Mouse (Mus musculus): ENCODE data around the gene Pdss1.
A peak's percentile ranks its signal among the peaks of the same experiment; 100 is the strongest.
"Not testable (repeated sequence)": the region's sequence is repeated elsewhere in the genome, so short reads cannot be mapped to it uniquely, and the experiment has no call there.

Pdss1 gene

DNA sequence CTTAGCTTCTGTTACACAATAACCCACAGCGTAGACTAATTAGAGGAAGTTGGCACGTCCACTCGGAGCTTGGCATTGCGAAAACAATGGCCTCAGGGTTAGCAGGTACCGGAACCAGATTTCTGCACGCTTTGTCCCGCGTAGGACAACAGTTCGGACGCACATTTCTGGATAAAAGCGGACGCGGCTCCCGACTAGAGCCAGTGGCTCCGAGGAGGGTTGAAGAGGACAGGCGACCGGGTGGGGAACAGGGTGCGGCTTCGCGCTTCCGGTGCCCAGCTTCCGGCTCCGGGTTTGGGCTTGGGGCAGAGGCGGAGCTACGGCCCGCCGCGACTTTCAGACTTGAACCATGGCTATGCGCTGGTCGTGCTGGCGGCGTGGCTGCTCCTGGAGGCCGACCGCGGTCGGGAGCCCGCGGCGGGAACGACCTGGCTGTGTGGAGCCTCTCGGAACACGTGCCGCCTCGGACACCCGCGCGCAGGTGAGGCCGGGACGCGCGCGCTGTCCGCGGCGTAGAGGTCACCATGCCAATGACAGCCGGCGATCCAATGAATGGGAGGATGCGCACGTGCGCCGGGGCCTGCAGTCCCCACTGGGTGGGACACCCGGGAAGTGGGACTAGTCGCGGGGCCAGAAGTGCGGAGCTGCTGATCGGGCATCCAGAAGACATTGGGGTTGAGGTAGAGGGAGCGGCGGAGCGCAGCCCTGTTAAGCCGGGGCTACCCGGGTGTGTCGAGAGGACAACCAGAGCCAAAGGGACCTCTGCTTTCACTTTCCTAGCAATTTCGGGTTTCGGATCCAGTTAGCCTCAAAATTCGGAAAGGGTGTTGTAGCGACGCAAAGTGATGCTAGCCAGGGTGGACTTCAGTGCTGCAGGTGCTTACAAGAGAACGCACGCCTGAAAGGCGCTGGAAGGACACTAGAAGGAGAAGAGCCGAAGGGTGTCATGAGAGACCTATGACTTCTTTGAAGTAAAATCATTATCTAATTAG, at the start of gene Pdss1:
Gene Pdss1 (plus strand): TSS at position 241 of the 992 bp plus-strand sequence.
- peak; percentile 67 to 71 for DNase-seq

DNA sequence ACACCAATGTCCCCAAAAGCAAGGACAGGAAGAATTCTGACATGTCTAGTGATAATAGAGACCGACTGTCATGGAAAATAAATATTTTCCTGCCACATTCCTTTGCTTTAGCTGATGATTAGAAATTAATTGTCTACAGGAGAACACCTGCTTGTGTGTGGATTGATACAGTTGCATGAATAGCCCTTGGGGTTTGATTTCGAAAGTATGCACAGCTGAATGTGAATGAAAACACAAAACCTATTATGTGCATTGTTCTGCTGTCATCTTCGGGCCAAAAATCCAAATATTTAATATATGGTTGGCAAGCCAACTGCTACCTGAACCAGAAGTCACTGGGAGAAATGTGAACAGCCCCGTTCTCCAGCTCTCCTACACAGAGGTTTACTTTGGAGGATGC, 43.4 kb upstream of the Pdss1 start:
- no peak for DNase-seq

DNA sequence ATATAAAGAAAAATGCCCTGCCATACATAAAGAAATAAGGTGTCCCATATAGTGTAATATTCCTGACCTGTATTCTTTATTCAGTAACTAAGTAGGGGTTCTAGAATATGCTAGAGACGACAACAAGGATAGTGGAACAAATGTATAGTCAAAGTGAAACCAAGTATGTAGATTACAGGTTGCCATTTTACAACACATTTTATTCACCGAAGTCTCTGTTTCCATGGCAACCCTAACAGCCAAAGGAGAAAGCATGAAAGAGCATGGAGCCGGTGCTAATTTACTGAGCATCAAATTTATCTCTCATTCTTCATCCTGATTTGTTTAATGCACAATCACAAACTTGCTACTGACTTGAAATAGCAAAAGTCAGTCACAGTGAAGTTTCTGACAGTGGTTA, 37.8 kb upstream of the Pdss1 start:
- no peak for DNase-seq

DNA sequence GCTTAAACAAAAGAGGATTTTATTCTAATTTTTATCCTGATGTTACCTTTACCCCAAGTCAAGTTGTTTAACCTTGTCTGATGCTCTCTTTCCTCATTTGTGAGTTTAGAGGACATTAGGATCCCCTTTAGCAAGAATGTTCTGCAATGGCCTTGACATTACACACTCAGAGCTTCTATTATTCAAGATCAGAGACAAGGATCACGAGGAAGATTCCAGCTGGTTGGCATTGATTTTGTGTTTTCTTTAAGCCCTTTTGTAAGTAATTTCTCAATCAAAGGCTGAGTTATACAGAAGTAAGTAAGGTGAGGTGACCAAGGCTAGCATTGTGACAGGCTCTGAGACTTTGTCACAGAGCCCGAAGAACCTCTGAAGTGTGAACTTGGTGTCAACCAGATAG, 33.1 kb upstream of the Pdss1 start:
- DNase-seq = no peak

DNA sequence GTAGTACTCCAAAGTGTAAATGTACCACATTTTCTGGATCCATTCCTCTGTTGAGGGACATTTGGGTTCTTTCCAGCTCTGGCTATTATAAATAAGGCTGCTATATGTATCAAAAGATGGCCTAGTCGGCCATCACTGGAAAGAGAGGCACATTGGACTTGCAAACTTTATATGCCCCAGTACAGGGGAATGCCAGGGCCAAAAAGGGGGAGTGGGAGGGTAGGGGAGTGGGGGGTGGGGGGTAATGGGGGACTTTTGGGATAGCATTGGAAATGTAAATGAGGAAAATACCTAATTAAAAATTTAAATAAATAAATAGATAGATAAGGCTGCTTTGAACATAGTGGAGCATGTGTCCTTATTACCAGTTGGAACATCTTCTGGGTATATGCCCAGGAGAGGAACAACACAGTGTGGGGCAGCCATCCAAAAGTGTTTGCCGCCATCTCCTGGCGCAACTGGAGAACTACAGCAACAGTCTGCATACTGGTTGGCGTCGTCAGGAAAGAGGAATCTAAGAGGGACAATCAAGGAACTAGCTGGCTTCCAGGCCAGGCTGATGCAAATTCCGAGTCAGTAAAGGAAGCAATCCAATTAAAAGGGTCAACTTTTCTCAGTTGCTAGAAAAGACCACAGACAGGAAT, 30.8 kb upstream of the Pdss1 start:
- peak; percentile 25 to 32 for DNase-seq

DNA sequence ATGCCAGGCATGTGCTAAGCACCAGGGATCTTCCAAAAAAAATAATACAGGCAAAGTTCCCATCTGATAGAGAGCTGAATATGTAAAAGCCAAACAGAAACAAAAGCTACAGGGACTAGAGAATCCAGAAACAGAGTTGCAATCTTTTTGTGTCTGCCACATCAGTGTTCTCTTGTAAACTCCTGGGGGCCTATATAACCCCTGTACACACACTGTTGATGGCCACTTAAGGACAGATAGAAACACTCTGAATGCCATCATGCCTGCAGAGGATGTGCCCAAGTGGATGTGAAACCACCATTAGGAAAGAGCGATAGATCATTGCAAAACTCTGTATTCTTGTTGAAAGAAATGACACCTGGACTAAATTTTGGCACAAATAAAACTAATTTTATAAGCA, 29.5 kb upstream of the Pdss1 start:
- DNase-seq = no peak

DNA sequence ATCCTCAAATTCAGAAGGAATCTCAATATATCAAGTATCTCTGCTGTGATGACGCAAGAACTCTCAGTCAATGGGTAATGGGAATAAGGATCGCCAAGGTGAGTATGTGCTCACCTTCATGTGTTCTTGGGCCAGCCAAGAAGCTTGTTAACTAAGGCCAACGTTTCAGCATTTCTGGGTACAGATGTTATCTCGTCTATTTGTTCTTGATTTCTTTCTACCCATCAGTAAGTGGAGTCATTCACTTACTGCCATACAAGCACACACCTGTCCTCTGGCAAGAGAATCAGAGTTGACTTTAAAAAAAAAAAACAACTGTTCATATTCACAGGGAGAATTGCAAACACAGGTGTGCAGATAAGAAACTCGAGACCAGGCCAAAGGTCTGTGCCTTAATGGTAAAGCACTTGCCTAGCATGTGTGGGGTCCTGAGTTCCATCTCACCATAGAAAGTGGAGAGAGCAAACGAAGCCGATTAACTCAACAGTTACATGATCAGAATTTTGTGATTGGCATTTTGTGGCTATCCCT, 28.4 kb upstream of the Pdss1 start:
- no peak for DNase-seq

DNA sequence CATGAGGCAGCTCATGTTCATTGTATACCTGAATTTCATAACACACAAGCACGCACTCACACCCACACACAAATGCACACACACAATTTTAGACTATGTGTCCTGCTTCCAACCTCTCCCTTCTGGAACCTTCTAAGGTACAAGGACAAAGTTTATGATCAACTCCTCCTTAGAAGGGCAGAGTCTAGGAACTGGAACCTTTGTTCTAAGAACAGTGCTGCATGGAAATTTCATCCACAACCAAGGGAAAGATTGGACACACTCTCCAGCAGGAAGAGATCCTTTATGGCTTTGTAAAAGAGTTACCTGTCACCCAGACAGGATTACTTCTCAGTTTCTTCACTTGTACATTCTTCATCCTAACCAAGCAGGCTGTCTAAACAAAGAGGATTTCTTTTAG, 22.2 kb upstream of the Pdss1 start:
- DNase-seq = no peak

DNA sequence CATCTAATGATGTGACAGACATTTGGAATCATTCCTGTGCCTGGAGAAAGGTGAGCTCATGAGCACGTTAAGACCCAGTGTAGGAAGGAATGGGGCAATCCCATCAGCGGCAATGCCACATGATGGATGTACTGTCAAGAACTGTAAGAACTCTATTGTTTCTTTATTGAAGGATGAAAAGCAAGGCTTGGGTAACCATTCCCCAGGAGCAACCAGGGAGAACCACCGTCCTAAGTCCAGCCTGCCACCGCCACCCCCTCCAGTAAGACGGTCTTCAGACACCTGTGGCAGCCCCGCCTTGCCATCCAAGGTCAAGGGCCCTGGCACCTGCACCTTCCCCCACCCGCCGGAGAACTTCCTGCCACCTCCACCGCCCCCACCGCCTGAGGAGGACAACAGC, 20.7 kb upstream of the Pdss1 start:
- no peak for DNase-seq

DNA sequence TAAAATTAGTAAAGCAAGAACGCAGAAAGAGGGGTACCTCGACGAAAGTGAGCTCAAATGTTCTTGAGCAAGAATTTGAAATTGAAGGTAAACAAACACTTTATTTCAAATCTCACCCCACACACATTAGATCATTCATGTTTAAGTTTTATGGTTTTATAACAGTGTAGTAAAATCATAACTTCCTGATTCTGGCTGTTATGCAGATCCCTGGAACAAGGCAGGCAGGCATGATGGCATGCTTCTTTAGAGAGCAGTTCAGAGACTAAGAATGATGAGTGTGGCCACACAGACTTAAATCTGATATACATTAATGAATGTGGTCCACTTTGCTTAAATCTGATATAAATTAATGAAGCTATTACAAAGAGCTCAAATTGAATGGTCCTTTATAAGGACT, 18.7 kb upstream of the Pdss1 start:
- DNase-seq = no peak

DNA sequence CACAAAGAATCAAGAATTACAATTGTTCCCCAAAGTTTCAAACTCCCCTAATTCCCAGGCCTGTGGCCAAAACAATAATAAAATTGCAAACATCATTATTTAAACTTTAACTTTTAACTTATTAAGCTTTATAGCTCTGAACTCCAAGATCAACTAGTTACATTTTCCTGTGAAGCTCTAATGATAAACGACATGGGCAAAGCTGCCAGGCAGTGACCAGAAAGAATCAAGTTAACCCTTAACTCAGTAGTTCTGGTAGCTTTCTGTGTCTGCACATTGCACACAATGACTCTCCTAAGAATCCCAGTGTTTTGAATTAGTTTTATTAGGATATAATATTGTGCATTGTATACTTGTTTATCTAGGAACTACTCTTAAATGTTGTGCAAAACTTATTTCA, 16.5 kb upstream of the Pdss1 start:
- no peak for DNase-seq

DNA sequence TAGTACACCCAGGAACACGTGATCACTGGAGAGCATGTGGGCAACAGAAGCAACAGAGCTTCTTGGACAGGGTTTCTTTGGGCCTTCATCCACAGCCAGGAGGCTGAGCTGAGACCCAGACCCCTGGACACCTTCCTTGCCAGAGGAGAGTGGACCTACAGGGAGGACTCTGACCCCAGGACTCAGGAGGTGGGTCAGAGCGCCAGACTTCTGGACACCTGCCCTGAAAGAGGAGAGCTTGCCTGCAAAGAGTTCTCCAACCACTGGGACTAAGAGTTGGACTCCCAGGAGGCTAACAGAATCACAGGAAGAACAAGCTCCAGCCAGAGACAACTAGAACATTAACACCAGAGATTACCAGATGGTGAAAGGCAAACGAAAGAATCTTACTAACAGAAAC, 14.6 kb upstream of the Pdss1 start:
- DNase-seq = not testable (repeated sequence)

DNA sequence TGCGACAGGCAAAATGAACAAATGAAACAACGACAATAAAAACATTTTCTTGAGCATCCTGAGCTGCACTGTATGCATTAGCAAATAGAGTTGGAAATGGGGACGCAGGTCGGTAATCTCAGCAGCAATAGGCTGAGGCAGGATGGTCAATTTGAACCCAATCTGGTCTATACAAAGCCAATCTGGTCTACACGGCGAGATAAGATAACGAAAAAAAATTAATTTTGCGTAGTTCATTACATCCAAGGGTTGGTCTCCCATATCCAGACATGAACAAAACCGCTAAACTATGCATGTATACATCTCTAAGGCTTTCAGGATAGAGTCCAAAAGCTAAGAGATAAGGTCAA, 415 bp upstream of the Pdss1 start:
- DNase-seq = no peak

DNA sequence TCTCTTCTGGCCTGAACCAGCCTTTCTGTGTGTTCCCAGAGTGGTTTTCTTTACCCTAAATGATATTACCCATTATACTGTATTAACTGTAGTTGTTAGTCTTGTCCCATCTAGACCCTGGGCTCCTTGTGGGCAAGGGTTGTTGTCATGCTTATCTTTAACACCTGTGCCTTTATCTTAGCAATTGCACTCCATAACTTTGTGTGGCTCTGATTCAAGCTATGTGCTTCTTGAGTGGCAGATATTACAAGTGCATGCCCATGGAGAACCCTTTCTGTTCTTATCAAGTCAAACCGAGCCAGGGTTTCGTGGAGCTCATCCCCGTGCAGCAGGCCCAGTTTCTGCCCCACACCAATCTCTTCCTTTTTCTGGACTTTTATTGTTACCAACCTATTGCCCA, 8.6 kb downstream of the Pdss1 start:
- DNase-seq = no peak

DNA sequence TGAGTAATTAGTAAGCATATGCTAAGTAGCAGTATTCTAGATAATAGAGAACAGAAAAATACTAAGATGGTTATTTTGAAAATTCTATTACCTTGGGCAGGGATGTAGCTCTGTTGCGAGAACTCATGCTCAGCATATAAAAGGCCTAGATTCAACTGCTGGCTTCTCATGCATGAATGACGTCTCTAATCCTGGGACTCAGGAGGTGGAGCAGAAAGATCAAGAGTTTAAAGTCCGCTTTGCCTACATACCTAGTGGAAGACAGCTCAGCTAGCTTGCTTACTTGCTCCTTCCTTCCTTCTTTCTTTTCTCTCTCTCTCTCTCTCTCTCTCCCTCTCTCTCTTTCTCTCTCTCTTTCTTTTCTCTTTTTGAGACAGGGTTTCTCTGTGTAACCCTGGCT, 19.1 kb downstream of the Pdss1 start:
- DNase-seq = no peak

DNA sequence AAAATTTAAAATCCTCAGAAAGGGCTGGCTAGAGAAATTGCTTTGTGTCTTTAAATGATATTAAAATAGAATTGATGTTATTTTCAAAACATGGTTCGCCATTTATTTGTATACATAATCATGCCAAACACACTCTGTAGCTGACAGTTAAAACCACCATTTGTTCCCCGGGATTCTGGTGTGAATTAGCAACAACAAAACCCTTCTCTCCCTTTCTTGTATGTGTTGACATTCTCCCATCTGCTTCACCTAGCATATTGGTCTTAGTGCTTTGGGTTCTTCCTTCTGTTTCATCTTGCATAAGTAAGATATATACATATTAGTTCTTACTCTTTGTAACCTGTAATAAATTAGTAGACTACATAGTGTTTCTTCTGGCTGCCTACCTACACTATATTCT, 23.3 kb downstream of the Pdss1 start:
- no peak for DNase-seq

DNA sequence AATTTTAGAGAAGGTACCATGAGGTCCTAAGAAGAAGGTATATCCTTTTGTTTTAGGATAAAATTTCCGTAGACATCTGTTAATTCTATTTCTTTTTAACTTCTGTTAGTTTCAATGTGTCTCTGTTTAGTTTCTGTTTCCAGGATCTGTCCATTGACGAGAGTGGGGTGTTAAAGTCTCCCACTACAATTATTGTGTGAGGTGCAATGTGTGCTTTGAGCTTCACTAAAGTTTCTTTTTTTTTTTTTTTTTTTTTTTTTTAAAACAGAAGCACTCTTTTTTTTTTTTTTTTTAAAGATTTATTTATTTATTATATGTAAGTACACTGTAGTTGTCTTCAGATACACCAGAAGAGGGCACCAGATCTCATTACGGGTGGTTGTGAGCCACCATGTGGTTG, 30.6 kb downstream of the Pdss1 start:
- DNase-seq = not testable (repeated sequence)

DNA sequence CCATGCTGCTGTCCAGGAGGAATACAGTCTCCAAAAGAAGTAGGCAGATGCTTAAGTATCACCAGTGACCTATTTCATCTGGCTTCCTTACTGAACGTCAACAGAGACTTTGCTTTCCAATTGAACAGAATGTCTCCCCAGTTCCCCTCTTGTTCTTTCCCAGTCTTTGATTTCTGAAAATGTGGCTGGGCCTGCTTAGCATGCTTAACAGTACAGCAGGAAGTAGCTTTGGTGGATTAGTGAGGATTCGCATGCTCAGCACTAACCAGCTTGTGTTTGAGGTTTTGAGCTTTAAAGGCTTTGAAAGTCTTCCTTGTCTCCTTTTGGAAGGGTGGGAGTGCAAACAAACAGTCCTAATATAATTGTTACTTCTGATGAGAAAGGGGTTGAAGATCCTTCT, 32.9 kb downstream of the Pdss1 start:
- DNase-seq = no peak

DNA sequence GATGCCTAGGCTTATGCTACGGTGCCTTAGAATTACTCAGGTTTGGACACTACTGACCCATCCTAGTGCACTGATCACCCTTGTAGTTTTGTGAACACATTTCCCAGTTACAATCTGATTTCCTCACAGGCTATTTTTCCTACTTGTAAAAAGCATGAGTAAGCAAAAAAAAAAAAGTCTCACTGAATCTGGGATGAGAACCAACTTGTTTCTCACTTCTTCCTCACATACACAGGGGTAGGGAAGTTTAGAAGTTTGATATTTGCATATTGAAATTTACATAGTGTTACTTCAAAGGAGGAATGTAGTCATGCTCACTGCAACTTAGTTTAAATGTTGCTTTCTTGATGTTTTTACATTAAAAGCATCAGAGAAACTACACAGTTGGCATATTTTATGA, 38.2 kb downstream of the Pdss1 start:
- DNase-seq = no peak

DNA sequence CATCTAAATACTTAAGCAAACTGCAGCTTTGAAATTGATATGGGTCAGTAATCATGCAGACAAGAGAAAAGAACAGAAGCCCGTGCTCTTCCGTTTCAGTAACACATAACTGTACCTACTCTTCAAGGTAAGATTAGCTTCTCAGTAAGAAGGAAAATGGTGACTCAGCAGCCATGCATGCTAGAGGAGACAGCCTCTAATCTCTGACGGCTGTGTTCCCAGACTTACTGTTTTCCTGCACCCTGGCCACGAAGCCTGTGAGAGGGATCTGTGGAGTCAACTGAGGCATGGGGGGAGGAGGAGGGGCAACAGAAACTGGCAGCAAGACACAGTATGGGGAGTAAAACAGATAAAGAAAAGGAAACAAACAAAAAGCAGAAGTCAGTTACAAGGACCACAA, 54.6 kb downstream of the Pdss1 start:
- DNase-seq = no peak

DNA sequence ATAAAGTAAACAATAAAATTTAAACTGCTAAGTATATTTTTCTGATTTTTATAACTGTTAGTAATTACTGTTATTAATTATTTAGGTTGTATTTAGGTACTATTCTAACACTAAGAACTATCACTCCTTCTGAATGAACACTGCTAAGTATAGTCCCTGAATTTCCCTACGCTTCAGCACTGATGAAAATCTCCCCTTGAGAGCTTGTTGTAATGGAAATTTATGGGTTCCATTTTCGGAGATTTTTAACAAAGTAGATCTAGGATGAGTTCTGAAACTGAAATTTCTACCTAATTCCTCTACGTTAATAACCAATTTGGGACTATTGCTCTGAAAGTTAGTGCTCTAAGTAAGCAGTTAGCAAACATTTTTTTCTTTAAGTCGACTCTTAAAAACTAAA, 59.0 kb downstream of the Pdss1 start:
- DNase-seq = no peak

DNA sequence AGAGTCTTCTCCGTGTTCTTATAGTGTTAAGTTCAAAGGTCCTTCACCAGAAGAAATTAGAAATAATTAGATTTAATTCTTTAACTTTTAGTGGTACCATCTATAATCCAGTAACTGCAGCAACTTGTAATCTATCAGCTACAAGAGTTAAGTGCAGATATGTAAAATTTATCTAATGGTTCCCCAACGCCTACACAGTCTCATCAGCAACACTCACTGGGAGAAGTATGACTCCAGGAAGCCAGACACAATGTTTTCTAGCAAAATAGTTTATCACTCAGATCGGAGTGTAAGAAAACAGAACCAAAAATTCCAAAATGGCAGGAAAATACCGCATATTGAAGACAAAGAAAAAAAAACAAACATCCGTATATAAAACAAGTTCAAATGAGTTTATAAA, 60.6 kb downstream of the Pdss1 start:
- no peak for DNase-seq

DNA sequence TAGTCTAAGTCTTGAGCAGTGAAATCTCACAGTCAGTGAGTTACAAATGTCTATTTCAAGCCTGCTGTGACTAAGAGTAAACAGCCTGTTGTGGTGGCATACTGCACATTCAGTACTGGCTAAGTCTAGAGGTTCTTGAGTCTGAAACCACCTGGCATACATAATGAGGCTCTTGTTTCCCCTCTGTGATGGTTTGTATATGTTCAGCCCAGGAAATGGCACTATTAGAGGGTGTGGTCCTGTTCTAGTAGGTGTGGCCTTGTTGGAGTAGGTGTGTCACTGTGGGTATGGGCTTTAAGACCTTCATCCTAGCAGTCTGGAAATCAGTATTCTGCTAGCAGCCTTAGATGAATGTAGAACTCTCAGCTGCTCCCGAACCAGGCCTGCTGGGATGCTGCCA, 62.1 kb downstream of the Pdss1 start:
- no peak for DNase-seq

DNA sequence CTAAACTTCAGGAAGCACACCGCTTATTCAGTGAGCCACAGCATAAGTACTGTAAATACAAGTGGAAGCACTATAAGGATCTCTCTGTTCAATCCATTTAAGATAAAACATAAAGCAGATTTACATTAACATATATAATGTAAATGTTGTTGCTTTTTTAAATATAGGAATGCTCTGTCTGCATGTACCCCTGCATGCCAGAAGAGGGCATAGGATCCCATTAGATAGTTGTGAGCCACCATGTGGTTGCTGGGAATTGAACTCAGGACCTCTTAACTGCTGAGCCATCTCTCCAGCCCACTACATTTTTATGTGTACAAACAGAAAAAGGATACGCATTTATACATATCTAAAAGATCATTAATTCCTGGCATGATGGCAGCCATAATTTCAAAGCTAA, 66.4 kb downstream of the Pdss1 start:
- no peak for DNase-seq

All from thymus, adult 18-20 months (tissue).